Mouse (Mus musculus) heart, adult 11 months (tissue): Measurements from ENCODE around the gene Cacng1.

Experiments used
- DNase-seq: peaks from one replicate; pipeline ENCODE4 v3.0.0; 2022

The Cacng1 gene

DNA sequence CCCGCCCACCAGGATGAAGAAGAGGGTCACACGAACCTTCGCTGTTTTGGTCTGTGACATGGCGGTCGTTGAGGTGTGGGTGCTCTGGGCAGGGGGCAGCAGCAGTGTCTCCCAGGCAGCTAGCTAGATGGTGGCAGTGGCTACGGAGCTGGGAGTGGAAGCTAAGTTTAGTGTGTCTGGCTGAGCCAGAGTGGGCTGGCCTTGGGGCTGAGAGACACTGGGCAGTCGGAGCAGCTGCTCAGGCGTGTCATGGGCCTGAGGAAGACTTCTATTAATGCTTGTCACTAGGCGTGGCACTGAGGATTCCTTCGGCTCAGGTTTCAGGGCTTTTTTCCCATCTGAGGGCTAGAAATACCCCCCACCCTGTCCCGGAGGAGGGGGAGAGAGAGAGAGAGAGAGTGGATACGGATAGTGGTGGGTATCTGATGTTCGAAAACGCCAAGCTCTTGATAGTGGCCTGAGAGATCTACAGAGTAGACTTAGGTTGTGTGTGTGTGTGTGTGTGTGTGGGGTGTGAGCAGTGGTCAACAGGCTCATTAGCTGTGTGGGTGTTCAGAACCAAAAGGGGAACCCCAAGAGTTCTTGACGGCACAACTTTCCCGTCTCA is at the start of gene Cacng1:
Gene Cacng1 (minus strand): TSS at position 191 of the 607 bp plus-strand sequence.
- DNase-seq, result no peak

DNA sequence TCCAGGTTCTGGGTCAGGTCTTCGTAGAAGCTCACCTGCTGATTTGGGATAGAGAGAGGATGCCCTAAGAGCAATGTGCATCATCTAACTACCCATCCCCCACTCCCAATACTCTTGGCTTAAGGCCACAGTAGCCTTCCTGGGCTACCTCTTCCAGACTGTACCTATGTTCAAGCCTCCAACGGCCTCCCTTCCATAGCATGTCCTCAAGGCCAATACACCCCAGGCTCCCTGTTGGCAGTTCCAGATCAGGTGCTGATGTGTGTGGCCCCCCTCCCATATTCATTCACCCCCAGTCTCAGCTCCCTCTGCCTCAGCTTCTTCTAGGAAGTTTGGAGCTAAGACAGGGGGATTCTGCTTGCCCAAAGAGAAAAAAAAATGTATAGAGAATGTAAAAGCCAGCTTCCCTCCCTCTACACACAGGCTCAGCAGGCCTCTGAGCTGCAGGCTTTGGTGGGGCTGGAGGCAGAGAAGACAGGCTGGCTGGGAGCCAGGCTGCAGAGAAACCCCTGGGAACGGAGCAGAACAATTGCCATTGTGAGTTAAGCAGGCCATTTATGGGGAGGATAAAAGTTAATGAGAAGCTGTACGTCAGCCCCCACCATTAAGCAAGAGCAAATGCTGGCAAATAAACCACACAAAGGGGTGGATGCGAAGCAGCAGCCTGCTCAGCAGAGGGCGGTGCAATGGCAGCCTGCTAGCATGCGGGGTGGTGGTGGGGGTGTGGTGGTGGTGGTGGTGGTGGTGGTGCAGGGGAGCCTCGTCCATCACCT is 46.6 kb upstream of the Cacng1 start:
- no peak for DNase-seq

DNA sequence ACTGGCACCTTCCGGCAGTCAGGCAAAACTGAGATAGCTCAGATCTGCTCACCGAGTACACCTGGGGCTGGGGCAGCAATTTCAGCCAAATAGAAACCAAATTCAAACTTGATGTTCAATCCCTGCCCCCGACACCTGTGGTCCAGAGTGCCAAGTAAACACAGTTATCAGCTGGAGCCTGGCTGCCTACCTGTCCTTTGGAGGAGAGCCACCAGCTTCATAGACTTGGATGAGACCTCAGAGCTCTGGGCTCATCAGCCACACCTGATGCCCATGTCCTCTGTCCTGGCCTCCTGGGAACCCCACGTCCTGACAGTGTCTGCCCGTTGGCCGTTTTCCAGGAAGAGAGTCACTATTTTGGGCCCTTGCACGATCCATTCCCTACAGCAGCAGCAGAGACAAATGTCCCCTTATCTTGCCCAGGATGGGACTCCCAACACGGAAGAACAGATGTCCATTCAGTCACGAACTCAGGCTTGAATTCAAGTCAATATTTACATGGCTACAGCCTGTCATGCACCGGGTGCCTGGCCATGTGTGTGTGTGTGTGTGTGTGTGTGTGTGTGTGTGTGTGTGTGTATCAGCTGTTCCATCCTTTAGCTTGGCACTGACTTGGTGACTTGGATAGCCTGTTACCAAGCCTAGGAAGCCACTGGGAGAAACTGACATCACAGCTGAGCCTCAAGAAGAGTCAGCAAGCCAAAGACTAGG is 45.6 kb upstream of the Cacng1 start:
- no peak for DNase-seq

DNA sequence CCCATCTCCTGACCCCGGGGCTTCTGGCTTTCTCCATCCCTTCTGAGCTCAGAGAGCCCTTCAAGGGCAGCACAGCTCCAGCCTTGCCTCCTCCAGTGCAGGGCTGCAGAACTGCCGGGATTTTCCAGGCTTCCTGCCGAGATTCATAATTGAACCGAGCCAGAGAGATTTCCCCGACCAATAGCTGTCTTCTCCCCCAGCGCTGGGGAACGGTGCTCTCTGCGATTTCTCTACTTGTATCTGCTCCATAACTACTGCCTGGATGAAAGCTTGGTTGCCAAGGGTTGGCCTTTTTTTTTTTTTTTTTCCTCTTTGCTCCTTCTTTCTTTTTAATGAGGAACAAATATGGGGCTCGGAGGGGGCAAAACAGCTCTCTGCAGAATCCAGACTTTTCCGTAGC is 43.7 kb upstream of the Cacng1 start:
- no peak for DNase-seq

DNA sequence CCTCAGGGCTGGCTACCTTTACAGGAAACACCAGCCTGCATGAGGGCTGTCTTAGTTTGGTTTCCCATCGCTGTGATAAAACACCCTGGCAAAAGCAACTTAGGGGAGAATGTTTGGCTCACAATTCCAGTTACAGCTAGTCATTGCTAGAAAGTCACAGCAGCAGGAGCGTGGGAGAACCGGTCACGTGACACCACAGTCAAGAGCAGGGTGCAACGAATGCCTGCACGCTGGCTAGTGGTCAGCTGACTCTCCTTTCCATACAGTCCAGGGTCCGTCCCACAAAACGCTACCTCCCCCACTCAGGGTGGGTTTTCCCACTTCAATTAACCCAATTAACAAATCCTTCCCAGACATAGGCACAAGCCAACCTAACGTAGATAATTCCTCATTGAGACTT is 43.2 kb upstream of the Cacng1 start:
- no peak for DNase-seq

DNA sequence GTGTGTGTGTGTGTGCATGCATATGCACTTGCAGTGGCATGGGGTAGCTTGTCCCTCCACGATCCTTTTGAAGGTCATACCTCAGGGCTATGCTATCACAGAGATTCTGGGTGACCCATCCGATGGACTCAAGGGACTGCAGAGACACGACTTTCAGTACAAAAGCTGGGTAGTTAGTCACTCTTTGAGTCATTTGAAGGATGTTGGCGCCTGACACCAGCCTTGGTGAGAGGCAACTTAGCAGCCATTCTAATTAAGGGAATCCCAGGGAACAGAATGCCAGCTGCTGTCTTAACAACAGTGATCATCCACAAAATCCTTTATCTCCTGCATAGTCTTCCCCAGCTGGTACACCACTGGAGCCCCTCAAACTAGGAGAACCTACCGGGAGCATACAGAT is 32.8 kb upstream of the Cacng1 start:
- no peak for DNase-seq

DNA sequence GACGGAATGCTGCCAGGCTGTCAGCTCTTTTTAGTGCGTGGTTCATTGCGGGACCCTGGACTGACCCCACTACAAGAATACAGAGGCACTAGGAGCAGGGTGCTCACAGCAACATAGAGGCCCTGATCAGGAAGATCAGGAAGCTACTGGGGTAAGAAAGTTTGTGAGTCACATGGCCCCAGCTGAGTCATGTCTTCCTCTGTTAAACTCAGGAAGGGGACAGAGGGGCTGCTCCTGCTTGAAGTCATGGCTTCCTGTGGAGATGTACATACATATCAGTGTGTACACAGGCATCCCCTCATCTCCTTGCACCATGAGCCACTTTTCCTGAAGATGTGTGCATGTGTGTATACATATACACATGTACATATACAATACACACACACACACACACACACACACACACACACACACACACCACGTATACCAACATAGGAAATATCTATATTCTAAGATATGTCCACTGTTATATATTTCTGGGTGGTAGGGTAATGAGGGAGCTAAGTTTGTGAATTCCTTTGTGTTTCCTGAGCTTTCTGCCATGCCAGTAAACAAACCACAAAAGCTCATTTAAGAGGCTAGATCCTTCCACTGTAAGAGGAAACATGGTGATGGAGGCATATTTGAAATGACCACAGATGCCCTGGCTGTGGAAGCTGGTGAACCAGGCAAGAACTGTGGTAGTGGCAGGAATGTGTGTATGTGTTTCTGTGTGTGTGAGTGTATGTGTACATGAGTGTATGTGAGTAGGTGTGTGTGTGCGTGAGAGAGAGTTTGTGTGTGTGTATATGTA is 32.1 kb upstream of the Cacng1 start:
- DNase-seq, result no peak

DNA sequence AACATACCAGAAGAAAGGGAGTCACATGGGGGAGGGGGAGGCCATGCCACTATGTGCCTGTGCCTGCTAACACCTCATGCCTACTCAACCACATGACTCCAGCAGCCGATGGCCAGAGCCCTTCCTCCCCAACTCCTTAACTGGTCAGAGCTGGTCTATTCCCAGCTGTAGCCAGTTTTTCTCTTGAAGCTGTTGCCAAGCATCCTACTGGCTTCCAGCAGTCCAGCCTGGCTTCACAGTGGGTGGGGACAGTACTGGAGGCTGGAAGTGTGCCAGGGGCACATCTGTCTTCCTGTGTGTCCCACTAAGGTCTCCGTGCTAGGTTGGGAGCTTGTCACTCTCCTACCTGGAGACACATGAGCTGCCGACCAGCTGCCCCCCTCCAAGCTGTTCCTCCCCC is 26.8 kb upstream of the Cacng1 start:
- no peak for DNase-seq

DNA sequence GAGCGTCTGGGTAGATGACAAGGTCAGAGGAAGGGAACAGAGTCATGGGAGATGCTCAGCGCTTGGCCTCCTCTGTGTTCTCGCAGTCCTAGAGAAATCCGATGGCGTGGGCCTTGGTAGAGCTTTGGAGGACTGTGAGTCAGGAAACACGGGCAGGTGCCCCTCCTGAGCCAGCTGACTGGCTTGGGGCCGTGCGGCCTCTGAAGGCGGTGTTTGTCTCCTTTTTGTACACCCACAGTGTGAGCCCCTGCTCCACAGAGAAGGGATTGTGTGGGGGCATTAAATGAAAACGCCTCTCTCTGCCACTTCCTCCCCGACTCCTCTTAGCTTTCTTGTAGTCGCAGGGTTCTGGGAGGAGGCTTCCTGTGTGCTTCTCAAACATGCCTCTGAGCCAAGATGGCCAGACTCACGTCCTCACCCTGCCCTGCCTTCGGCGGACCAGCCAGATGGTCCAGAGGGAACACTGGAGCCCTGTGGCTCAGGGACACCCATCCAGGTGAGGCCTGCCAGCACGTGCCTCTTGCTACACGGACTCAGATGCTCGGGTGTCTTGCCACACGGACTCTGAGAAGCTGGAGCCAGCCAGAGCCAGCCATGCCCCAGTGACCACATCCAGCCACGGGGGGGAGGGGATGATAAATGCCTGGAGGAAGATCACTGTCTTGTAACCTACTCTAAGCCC is 22.2 kb upstream of the Cacng1 start:
- DNase-seq, result no peak

DNA sequence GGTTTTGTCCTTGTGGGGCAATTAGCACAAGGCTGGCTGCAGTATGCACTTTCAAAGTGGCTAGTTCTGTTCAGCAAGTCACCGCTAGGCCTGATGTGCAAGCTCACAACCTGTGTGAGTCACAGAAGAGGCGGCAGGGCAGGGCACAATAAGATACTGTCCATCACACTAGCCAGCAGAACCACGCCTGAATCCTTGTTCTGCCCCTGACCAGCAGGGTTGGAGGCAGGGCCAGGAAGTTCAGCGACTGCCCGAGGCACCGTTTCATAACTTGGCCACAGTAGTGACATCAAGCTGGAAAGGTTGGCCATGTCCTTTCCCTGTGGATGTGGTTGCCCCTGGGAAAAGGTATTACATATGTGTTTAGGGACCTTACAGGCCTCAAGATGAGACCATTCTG is 21.6 kb upstream of the Cacng1 start:
- DNase-seq, result no peak

DNA sequence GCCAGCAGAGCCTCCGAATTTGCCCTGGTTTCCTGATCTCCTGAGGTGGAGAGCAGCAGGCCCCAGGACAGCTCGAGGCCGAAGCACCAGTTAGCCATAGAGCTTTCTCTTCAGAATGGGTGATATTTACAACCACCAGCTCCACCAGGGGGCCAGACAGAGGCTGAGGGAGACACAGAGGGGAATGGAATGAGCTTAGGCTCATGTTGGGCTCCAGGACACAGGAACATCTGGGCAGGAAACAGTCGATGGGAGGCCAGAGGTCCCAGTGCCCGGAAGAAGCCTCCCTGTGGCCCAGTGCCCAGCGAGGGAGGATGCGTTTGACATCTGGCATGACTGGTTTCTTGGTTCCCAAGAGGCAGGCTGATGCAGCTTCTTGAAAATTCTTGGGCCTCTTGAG is 17.8 kb upstream of the Cacng1 start:
- no peak for DNase-seq

DNA sequence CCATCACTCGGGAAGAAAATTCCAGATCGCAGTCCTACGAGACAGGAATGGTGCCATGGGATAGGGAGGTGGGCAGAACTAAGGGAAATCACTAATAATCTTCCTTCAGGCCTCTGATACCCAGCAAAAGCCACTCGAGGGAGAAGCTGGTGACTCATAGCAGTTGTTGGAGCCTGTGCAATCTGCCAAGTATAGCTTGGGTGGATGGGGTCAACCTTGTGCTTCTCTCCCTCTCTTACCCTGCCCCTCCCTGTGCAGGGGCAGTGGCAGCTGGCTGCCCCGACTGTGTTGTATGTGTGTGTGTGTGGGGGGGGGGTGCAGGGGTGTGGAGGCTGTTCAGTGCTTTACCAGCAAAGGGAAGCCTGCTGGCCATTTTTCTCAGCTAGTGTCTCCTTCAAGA is 15.2 kb upstream of the Cacng1 start:
- no peak for DNase-seq

DNA sequence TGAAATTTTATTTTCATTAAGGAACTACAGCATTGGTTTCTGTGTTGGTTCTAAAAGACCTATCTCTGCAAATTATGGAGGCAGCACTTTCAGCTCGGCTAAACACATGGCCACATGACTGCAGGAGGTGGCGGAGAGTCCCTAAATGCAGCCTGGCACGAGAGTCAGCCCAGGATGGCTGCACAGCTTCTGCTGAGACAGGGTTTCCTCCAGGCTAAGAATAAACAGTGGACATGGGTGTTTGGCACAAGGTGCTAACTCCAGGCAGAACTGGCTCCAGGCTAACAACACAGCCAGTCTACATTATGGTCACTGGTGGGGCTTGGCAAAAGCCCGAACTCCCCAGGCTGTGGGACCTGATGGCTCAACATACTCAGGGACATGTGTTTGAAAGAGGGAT is 14.6 kb upstream of the Cacng1 start:
- DNase-seq, result peak; percentile 96

DNA sequence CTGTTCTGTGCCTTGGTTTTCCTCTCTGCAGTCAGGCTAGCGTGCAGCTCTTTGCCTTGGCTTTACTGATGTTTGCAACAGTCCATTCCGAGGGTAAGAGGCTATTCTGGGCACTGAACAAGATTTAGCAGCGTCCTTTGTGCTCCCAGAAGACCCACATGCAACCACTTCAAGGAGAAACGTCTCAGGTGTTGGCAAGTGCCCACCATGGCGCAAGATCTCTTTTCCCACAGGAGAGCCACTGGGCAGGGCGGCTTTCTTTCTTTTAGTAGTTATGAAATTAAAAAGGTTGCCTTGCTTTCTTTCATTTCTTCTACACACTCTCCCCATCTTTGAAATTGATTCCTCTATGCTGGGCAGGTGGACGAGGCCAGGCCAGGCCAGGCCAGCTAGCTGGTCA is 12.8 kb upstream of the Cacng1 start:
- no peak for DNase-seq

DNA sequence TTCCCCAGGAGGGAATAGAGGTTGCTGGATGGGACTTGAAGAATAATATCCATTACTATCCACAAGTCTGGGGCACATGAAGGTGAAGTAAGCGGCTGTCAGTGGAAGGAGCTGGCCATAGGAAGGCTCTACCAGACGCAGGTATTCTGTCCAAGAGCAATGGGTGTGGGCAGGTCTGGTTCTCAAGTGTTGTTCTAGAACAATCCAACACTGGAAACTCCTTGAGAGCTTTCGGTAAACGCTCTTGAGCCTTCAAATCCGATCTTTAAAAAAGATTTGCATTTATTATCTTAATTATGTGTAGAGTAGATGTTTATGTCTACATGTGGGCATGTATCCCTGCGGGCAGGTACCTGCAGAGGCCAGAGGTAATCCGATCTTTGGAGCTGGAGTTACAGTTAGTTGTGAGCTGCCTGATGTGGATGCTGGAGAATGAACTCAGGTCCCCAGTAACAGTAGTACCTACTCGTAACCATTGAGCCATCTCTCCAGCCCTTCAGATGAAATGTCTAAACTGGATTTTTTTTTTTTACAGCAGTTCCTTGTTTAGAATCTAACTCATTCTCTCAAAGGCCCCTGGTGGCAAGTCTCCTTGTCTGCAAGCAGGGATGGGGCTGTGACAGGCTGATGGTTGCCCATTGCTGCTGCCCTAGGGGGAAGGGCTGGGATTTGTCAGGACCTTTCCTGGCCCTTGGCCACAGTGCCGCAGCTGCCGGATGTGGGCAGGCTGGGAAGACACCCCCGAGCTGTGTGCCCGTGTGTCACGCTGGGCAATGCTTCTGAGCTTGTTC is 11.9 kb upstream of the Cacng1 start:
- DNase-seq, result no peak

DNA sequence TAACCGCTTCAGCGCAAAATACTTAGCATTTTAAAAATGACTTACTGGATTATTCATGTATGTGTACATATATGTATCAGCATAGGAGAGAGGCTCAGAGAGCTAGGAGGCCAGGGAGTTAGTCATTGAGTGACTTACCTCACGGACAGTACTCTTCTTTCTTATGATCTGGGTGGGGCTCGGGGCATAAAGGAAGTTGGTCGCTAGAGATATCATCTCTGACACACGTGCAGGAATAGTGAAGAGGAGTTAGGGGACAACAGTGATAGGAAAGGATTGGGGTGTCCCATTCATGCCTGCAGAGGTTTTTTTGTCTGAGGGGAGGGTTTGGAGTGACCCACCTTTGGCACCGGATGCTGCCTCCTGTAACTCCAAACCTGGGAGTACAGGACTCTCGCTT is 8.3 kb upstream of the Cacng1 start:
- DNase-seq, result no peak

DNA sequence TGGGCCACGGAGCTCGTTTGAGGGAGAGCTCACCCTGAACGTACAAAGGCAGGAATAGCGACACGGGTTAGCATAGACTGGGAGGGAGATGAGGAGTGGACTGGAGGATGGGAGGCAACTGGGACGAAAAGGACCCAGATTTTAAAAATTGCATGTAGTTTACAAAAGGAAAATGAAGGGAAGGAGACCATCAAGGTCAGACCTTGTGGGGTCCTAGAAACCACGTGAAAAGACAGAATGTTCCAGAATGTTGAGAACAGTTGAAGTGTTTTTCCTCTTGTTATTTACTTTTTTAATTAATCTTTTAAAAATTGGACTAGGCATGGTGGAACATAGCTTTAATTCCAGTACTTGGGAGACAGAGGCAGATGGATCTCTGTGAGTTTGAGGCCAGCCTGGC is 4.7 kb upstream of the Cacng1 start:
- DNase-seq, result no peak

DNA sequence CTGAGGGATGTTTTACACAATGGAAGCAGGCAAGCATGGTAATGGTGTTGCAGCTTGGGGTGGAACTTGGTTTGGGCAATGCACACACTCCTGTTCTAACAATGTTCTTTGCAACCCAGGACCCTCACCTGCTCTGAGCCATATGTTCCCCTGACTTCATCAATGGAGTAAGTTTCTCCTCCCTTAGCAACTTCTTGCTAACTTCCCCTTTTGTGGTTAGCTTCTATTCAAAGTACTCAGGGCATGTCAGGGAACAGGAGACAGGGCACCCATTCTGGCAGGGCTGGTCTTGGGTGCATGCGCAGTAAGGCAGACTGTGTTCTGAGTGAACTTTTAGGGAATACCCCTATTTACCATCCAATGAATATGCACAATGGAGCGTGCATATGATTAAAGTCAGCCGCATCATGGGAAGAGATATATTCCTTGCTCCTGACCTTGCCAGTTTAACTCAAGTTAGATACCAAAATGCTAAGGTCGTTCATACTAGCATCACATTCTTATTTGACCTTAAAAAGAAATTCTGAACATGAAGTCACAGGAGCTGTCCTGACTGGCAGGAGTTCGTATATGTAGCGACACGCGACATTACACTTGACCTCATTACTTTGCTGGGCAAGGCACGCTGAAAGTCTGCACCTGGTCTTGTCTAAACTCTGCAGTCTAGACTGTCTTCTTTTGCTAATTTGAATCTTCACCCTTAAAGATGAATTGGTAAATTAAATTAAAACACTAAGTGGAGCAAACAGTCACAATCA is 4.1 kb upstream of the Cacng1 start:
- no peak for DNase-seq

DNA sequence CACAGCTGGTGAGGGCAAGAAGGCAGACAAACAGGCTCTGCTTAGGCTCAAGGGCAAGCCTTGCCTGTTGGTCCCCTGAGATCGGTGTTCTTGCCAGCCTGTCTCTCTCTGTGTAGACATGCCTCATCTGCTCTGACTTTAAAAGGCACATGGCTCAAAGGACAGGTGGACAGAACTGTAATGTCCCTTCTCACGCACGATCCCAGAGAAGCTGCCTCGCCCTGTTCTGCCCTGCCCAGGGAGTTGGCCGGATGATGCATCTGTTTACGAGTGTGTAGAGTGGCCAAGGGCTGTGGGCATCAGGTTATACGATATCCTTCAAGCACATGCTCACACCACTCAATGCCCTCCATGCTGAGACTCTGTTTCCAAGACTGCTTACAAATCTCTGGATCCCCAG is 2.0 kb downstream of the Cacng1 start:
- DNase-seq, result no peak

DNA sequence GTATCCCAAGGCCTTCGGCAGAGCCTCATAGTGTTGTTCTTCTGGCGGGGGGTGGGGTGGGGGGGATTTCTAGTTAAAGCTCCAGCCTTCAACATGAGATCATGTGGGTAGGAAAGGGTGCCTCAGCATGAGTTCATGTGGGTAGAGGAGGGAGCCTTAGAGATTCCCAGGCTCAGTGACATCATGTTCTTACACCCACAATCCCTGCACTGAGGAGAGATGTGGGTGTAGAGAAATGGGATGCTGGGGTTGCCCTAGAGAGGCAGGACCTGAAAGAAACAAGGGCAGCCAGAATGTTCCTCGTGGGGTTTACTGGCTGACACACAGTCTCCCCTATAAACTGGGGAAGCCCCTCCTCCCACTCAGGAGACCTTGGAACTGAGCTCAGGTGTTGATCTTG is 5.9 kb downstream of the Cacng1 start:
- DNase-seq, result no peak

DNA sequence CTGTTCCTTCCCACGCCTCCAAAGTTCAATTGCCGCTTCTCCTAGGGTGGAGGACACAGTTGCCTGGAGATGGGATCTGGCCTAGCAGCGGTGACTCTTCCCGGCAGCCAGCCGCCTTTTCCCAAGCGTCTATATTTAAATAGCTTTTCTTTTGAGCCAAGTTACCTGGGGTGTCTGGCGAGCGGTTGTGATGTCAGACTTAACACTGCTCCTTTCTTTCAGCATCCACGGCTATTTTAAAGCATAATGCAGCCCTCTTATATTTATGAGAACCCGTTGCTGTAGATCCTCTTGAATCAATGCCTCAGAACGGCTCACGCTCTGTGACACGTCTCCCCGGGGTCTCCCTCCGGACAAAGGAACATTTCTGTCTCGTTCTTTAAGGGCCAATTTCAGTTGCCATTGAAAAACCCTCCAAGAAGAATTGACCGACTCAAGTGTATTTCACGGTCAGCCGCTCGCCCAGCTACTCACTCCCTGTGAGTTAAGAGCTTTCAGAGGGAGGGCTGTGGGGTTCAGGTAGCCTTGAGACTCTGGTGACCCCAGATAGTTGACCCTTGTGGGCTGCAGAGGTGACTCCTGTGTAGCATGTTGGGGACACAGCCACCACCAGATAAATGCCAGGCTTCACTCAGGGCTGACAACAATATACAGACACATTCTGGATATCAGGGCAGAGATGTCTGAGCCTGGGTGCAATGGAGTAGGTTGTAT is 8.3 kb downstream of the Cacng1 start:
- DNase-seq, result no peak
